Mouse (Mus musculus) neural tube, embryonic 13.5 days (tissue): ENCODE results near the gene Hist1h2bf. TPM values are rescaled to one million over a fixed set of nuclear protein-coding genes. Genes with fewer than 3 reads are reported as not detected.
"Not testable (repeated sequence)": the region's sequence is repeated elsewhere in the genome, so short reads cannot be mapped to it uniquely, and the experiment has no call there.

ENCODE experiments used
- ATAC-seq: fragments of 200-750 bp; cut with Nextera tagmentation; 2 replicates; pipeline ENCODE4 v1.8.0; 2017; ENCODE audit warnings: low read depth, mild to moderate bottlenecking, moderate TSS enrichment, moderate library complexity
- H3K27ac ChIP-seq: fragments of 300-500 bp; sonication (generic); replicated peaks from 2 replicates; pipeline ENCODE4 v1.5.1; 2015; ENCODE audit warnings: moderate library complexity, mild to moderate bottlenecking, inconsistent platforms
- H3K27me3 ChIP-seq: fragments of 300-500 bp; sonication (generic); 2 replicates; pipeline ENCODE4 v1.6.1; 2015; ENCODE audit warnings: mild to moderate bottlenecking, inconsistent platforms
- H3K36me3 ChIP-seq: fragments of 300-500 bp; sonication (generic); 2 replicates; pipeline ENCODE4 v1.6.1; 2015; ENCODE audit warnings: mild to moderate bottlenecking, inconsistent platforms
- H3K4me1 ChIP-seq: fragments of 300-500 bp; sonication (generic); replicated peaks from 2 replicates; pipeline ENCODE4 v1.6.1; 2015; ENCODE audit warnings: inconsistent platforms
- H3K4me2 ChIP-seq: fragments of 300-500 bp; sonication (generic); 2 replicates; pipeline ENCODE4 v1.6.1; 2015; ENCODE audit warnings: inconsistent platforms, mild to moderate bottlenecking, moderate library complexity
- H3K4me3 ChIP-seq: fragments of 300-500 bp; sonication (generic); 2 replicates; pipeline ENCODE4 v1.5.1; 2015; ENCODE audit warnings: mild to moderate bottlenecking, inconsistent platforms
- H3K9ac ChIP-seq: fragments of 300-500 bp; sonication (generic); 2 replicates; pipeline ENCODE4 v1.6.1; 2015; ENCODE audit warnings: moderate library complexity, mild to moderate bottlenecking, inconsistent platforms
- H3K9me3 ChIP-seq: fragments of 300-500 bp; sonication (generic); 2 replicates; pipeline ENCODE4 v1.6.1; 2016; ENCODE audit warnings: inconsistent platforms
- WGBS: fragments of 180-500 bp; shearing (Covaris S2); methylation state at CpG from one replicate; pipeline ENCODE4 v1.1.7; 2015; 5-methylcytosine and 5-hydroxymethylcytosine counted together
- polyA plus RNA-seq: library from polyadenylated mRNA; unstranded; fragments of >200 nt; fragmentation: Nextera tagmentation; extraction: Ambion mirVana; gene quantifications from 2 replicates; pipeline ENCODE4 v1.2.1, GENCODE M21; 2015

Hist1h2bf gene
- 0.81 and 1.6 TPM in 2 replicates for polyA plus RNA-seq

GRCm38 (mm10) chr13:23573898-23574524 is at the start of gene Hist1h2bf, which contains the start of gene Hist1h2ad:
Hist1h2bf (minus strand) TSS chr13:23574196.
Hist1h2ad (plus strand) TSS chr13:23574381.
- not testable (repeated sequence) for H3K36me3 ChIP-seq
- under 1% methylated on average over 42 of the region's 42 CpGs for WGBS
- peak within 1 kb of the TSS; percentile 45 for H3K4me3 ChIP-seq

GRCm38 (mm10) chr13:23622861-23623450 is 49.0 kb upstream of the Hist1h2bf start:
- Histone ChIP-seq H3K9me3 (no peaks in the 10 kb centered on the region), H3K4me1 (peaks cover 30% of the 10 kb centered on the region), H3K27ac (peak overlapping the region; percentile 95; the same call in 1 of the 2 replicates), H3K4me3 (peak overlapping the region; percentile 52), H3K27me3 (0 out of 2 replicates have a peak, but pooled peaks cover 3% of the 10 kb centered on the region), H3K36me3 (no peaks in the 10 kb centered on the region), H3K9ac (peak overlapping the region; percentile 82), H3K4me2 (peak overlapping the region; percentile 88)
- no peak for ATAC-seq
- 25% methylated on average over 7 of the region's 7 CpGs for WGBS

More at GRCm38 (mm10) chr13:23573898-23574524, at the start of gene Hist1h2bf, which contains the start of gene Hist1h2ad:
- Histone ChIP-seq H3K4me1 (peaks cover 42% of the 10 kb centered on the region), H3K9ac (peak within 1 kb of the TSS; percentile 80), H3K27ac (peak within 1 kb of the TSS; percentile 84), H3K4me2 (peak within 1 kb of the TSS; percentile 81)
- not testable (repeated sequence) for H3K9me3 ChIP-seq, H3K27me3 ChIP-seq
- peak; percentile 88 for ATAC-seq

GRCm38 (mm10) chr13:23622175-23622671 is 48.2 kb upstream of the Hist1h2bf start, which contains the start of gene Hist1h1e:
Hist1h1e (minus strand) TSS chr13:23622558.
- under 1% methylated on average over 53 of the region's 53 CpGs for WGBS
- not testable (repeated sequence) for H3K9me3 ChIP-seq, H3K36me3 ChIP-seq, H3K27me3 ChIP-seq
- Histone ChIP-seq H3K4me1 (peaks cover 30% of the 10 kb centered on the region), H3K4me2 (peak within 1 kb of the TSS; percentile 88), H3K27ac (peak within 1 kb of the TSS; percentile 95), H3K9ac (peak within 1 kb of the TSS; percentile 82), H3K4me3 (peak within 1 kb of the TSS; percentile 52)
- peak; percentile 91 for ATAC-seq

GRCm38 (mm10) chr13:23621532-23622174 is 47.7 kb upstream of the Hist1h2bf start:
- ATAC-seq = peak; percentile 91
- H3K4me2 ChIP-seq = peak overlapping the region; percentile 88
- peak overlapping the region; percentile 82 for H3K9ac ChIP-seq
- no peaks in the 10 kb centered on the region for H3K36me3 ChIP-seq
- peak overlapping the region; percentile 95 for H3K27ac ChIP-seq
- peaks cover 30% of the 10 kb centered on the region for H3K4me1 ChIP-seq
- H3K9me3 ChIP-seq = no peaks in the 10 kb centered on the region
- WGBS = under 1% methylated on average over 18 of the region's 18 CpGs
- peak overlapping the region; percentile 52 for H3K4me3 ChIP-seq
- H3K27me3 ChIP-seq = 0 out of 2 replicates have a peak, but pooled peaks cover 3% of the 10 kb centered on the region

- peak within 1 kb of the TSS; percentile 52 for H3K4me3 ChIP-seq
- peak within 1 kb of the TSS; percentile 82 for H3K9ac ChIP-seq
- peak; percentile 90 for ATAC-seq
- WGBS = 1% methylated on average over 27 of the region's 27 CpGs
- H3K4me1 ChIP-seq = peaks cover 30% of the 10 kb centered on the region
- H3K36me3 ChIP-seq = no peaks in the 10 kb centered on the region
- H3K9me3 ChIP-seq = no peaks in the 10 kb centered on the region
- 0 out of 2 replicates have a peak, but pooled peaks cover 3% of the 10 kb centered on the region for H3K27me3 ChIP-seq
- peak within 1 kb of the TSS; percentile 95 for H3K27ac ChIP-seq
- peak within 1 kb of the TSS; percentile 88 for H3K4me2 ChIP-seq
Observed at GRCm38 (mm10) chr13:23620733-23621531, 46.9 kb upstream of the Hist1h2bf start, which contains the start of gene Hist1h2be. Hist1h2be (minus strand) TSS chr13:23621124.

- H3K4me2 ChIP-seq = peak overlapping the region; percentile 88
- peak overlapping the region; percentile 95 for H3K27ac ChIP-seq
- H3K27me3 ChIP-seq = no peaks in the 10 kb centered on the region
- ATAC-seq = no peak
- H3K9ac ChIP-seq = peak overlapping the region; percentile 76
- no peaks in the 10 kb centered on the region for H3K9me3 ChIP-seq
- WGBS = 54% methylated on average over 12 of the region's 12 CpGs
- peaks cover 30% of the 10 kb centered on the region for H3K4me1 ChIP-seq
- no peaks in the 10 kb centered on the region for H3K36me3 ChIP-seq
- H3K4me3 ChIP-seq = peak overlapping the region; percentile 52
Observed at GRCm38 (mm10) chr13:23620056-23620732, 46.2 kb upstream of the Hist1h2bf start.

GRCm38 (mm10) chr13:23611638-23612037 is 37.6 kb upstream of the Hist1h2bf start:
- Histone ChIP-seq H3K36me3 (no peaks in the 10 kb centered on the region), H3K4me3 (no peak overlapping the region), H3K4me1 (no peaks in the 10 kb centered on the region), H3K9ac (no peak overlapping the region), H3K9me3 (no peaks in the 10 kb centered on the region), H3K27me3 (no peaks in the 10 kb centered on the region), H3K4me2 (no peak overlapping the region), H3K27ac (no peak overlapping the region)
- ATAC-seq = no peak
- WGBS = 89% methylated on average over 3 of the region's 3 CpGs

GRCm38 (mm10) chr13:23610393-23610792 is 36.4 kb upstream of the Hist1h2bf start:
- H3K4me3 ChIP-seq = no peak overlapping the region
- H3K4me2 ChIP-seq = no peak overlapping the region
- no peaks in the 10 kb centered on the region for H3K4me1 ChIP-seq
- no peak overlapping the region for H3K27ac ChIP-seq
- no peak overlapping the region for H3K9ac ChIP-seq
- no peaks in the 10 kb centered on the region for H3K27me3 ChIP-seq
- WGBS = 79% methylated on average over 2 of the region's 2 CpGs
- no peaks in the 10 kb centered on the region for H3K9me3 ChIP-seq
- no peak for ATAC-seq
- no peaks in the 10 kb centered on the region for H3K36me3 ChIP-seq

GRCm38 (mm10) chr13:23609844-23610243 is 35.8 kb upstream of the Hist1h2bf start:
- no peak for ATAC-seq
- H3K4me1 ChIP-seq = no peaks in the 10 kb centered on the region
- no peaks in the 10 kb centered on the region for H3K27me3 ChIP-seq
- H3K4me3 ChIP-seq = no peak overlapping the region
- H3K9ac ChIP-seq = no peak overlapping the region
- no peaks in the 10 kb centered on the region for H3K9me3 ChIP-seq
- H3K36me3 ChIP-seq = no peaks in the 10 kb centered on the region
- no peak overlapping the region for H3K27ac ChIP-seq
- H3K4me2 ChIP-seq = no peak overlapping the region

GRCm38 (mm10) chr13:23609209-23609608 is 35.2 kb upstream of the Hist1h2bf start:
- Histone ChIP-seq H3K4me2 (no peak overlapping the region), H3K27me3 (no peaks in the 10 kb centered on the region), H3K4me1 (no peaks in the 10 kb centered on the region), H3K9ac (no peak overlapping the region), H3K4me3 (no peak overlapping the region), H3K9me3 (no peaks in the 10 kb centered on the region), H3K27ac (no peak overlapping the region), H3K36me3 (no peaks in the 10 kb centered on the region)
- ATAC-seq = no peak
- whole genome bisulfite sequencing = 89% methylated on average over 4 of the region's 4 CpGs

GRCm38 (mm10) chr13:23605052-23605451 is 31.1 kb upstream of the Hist1h2bf start:
- Histone ChIP-seq H3K27ac (no peak overlapping the region), H3K27me3 (no peaks in the 10 kb centered on the region), H3K4me1 (no peaks in the 10 kb centered on the region), H3K9me3 (no peaks in the 10 kb centered on the region), H3K9ac (no peak overlapping the region), H3K4me2 (no peak overlapping the region), H3K36me3 (no peaks in the 10 kb centered on the region), H3K4me3 (no peak overlapping the region)
- ATAC-seq = no peak
- WGBS = 87% methylated on average over 3 of the region's 3 CpGs
